Mouse (Mus musculus) spleen, adult 2 months (tissue): ENCODE results near the gene Sema3a.

Experiments used
- CTCF ChIP-seq: fragments of 200-500 bp; IDR thresholded peaks from 2 replicates; pipeline ENCODE4 v1.5.1; 2011; ENCODE audit warnings: mild to moderate bottlenecking, inconsistent platforms; ENCODE audit not compliant: insufficient read depth, insufficient read length, insufficient replicate concordance; ENCODE audit errors: extremely low read depth
- POLR2A ChIP-seq: fragments of 200-500 bp; IDR thresholded peaks from 2 replicates; pipeline ENCODE4 v1.6.1; 2011; ENCODE audit warnings: low read depth, low read length, inconsistent platforms

GRCm38 (mm10) chr5:13199709-13200108 lies 74.5 kb downstream of the Sema3a start:
- TF ChIP-seq CTCF: no peak
- no peak for TF ChIP-seq POLR2A
